Mouse (Mus musculus) small intestine, adult 2 months (tissue): ENCODE results near the gene Lama5. TPM values are rescaled to one million over a fixed set of nuclear protein-coding genes. Genes with fewer than 3 reads are reported as not detected.

Experiments
- H3K27ac ChIP-seq: fragments of 200-500 bp; 2 replicates; pipeline ENCODE4 v1.5.1; 2012; ENCODE audit warnings: low read depth, low read length, control low read depth, inconsistent platforms; ENCODE audit not compliant: insufficient read depth
- H3K27me3 ChIP-seq: fragments of 200-500 bp; 2 replicates; pipeline ENCODE4 v1.6.1; 2012; ENCODE audit warnings: mild to moderate bottlenecking, moderate library complexity, low read length, inconsistent platforms; ENCODE audit not compliant: control insufficient read depth, insufficient read depth
- H3K36me3 ChIP-seq: fragments of 200-500 bp; 2 replicates; pipeline ENCODE4 v1.6.1; 2012; ENCODE audit warnings: mild to moderate bottlenecking, low read length, control low read depth, inconsistent platforms; ENCODE audit not compliant: control insufficient read depth, insufficient read depth
- H3K4me1 ChIP-seq: fragments of 200-500 bp; 2 replicates; pipeline ENCODE4 v1.6.1; 2012; ENCODE audit warnings: low read length, inconsistent platforms, mixed read lengths; ENCODE audit not compliant: control insufficient read depth, insufficient read depth, insufficient read length
- H3K4me3 ChIP-seq: fragments of 200-500 bp; 2 replicates; pipeline ENCODE4 v1.5.1; 2012; ENCODE audit warnings: low read depth, mild to moderate bottlenecking, control low read depth, inconsistent platforms, low read length, moderate library complexity
- CTCF ChIP-seq: fragments of 200-500 bp; IDR thresholded peaks from 2 replicates; pipeline ENCODE4 v1.5.1; 2012; ENCODE audit warnings: low read depth, mild to moderate bottlenecking, control low read depth, inconsistent platforms, low read length, moderate library complexity, mixed read lengths; ENCODE audit not compliant: insufficient replicate concordance, insufficient read length; ENCODE audit errors: extremely low read depth
- POLR2A ChIP-seq: fragments of 200-500 bp; IDR thresholded peaks from 2 replicates; pipeline ENCODE4 v1.6.1; 2012; ENCODE audit warnings: low read depth, mild to moderate bottlenecking, control low read depth, inconsistent platforms, low read length, moderate library complexity
- WGBS: fragments of 180-500 bp; shearing (Covaris S2); methylation state at CpG from one replicate; pipeline ENCODE4 v1.1.7; 2018; 5-methylcytosine and 5-hydroxymethylcytosine counted together
- polyA plus RNA-seq: library from polyadenylated mRNA; depleted of rRNA; stranded (reverse); fragments of >200 nt; gene quantifications from 2 replicates; pipeline ENCODE4 v1.2.3, GENCODE M21; 2012

The Lama5 gene
- polyA plus RNA-seq, 1 experiment = 41.7 TPM

DNA sequence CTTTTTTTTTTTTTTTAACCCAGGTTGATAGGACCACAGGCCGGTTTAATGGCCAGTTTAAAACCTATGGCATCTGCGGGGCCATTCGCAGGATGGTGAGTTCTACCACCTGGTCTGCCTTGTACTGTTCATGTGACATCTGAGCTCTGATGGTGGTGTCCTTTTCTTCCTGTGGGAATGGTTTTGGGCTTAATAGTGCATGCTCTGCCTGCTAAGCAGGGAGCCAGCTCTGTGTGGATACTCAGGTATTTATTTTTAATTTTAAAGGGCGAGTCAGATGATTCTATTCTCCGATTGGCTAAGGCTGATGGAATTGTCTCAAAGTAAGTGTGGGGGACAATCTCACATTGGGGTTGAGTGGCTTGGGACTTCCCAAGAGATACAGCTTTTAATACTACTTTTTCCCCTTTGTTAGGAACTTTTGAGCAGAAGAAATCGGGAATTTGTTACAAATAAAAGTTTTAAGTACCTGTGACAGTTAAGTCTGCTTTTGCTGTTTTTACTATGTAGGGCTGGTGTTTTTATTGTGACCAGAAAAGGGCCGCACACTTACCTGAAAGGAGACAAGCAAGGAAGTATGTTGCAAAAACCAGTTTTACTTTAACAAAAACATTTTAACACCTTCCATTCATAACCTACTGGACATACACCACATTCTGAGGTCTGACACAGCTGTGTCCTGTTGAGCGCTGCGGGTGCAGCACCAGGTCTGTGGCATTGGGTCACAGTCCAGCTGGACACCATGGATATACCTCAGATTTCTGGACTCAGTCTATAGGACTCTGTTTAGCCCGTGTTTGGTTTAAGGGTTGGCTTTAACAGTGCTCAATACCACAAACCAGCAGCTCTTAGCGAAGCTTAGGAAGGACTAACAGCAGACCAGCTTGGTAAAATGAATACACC lies 32.6 kb upstream of the Lama5 start:
- H3K27ac ChIP-seq = 0 out of 2 replicates have a peak overlapping the region, but pooled peaks have one; percentile 29

DNA sequence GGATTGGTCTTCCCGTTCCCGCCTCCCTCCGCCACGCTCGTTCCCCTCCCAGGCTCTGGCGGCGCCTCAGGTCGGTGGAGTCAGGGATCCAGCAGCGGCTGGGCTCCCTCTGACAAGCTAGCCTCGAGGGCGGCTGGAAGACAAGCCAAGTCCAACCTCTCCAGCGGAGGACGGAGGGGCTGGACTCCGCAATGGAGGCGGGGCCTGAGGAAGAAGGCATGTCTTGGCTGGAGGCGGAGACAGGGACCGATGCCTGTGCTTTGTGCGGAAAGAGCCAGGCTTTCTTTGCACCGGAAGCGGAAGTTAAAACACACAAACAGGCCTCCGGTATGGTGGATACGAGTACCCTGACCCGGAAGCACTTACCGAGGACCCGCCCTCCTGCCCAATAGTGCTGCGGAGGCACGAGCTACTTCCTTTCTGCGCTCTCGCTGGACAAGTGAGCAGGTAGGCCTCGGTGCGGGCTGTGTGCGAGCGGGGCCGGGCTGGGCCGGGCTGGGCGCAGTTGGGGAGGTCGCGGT lies 31.4 kb upstream of the Lama5 start, which contains the start of gene Rps21:
Gene Rps21, plus strand, starts transcription at position 377 of the 521 bp plus-strand sequence.
- Histone ChIP-seq H3K27me3 (no peaks in the 10 kb centered on the region), H3K27ac (peak within 1 kb of the TSS; percentile 64), H3K36me3 (peaks cover 24% of the 10 kb centered on the region), H3K4me3 (peak within 1 kb of the TSS; percentile 83), H3K4me1 (peaks cover 4% of the 10 kb centered on the region)
- WGBS = under 1% methylated on average over 38 of the region's 38 CpGs
- peak; percentile 80 for TF ChIP-seq POLR2A
- no peak for TF ChIP-seq CTCF

More for the DNA sequence above, 32.6 kb upstream of the Lama5 start:
- Histone ChIP-seq H3K4me1 (peaks cover 4% of the 10 kb centered on the region), H3K4me3 (peak overlapping the region; percentile 83), H3K36me3 (peaks cover 33% of the 10 kb centered on the region), H3K27me3 (no peaks in the 10 kb centered on the region)
- no peak for TF ChIP-seq CTCF
- TF ChIP-seq POLR2A = no peak
- WGBS = 41% methylated on average over 11 of the region's 11 CpGs

DNA sequence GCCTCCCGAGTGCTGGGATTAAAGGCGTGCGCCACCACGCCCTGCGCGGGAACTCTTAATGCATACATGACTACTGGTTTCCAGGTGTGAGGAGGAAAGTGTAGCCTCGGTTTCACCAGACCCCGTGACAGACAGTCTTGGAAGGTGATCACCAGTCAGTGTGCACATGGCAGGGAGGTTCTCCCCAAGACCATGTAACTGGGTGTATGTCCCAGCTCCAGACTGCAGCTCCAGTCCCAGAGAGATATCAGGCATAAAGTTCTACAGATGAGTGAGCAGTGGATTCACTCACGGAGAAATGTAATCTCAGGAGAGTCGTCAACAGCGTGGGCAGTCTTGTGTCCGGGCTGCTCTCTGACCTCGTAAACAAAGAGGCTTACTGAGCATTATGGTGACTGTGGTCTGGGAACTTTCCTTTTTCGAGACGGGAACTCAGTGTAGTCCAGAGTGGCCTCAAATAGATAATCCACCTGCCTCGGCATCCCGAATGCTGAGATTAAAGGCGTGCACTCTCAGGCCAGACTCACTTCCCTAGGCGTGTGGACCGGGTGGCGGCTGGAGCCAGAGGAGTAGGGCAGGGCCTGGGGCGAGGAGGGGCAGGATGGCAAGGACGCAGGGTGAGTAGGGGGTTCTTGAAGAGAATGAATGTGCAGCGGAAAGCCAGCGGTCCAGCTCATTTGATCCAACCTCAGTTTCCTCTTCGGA lies 30.8 kb upstream of the Lama5 start:
- H3K4me3 ChIP-seq = peak overlapping the region; percentile 64
- H3K27ac ChIP-seq = peak overlapping the region; percentile 64
- H3K4me1 ChIP-seq = peaks cover 4% of the 10 kb centered on the region
- no peaks in the 10 kb centered on the region for H3K27me3 ChIP-seq
- TF ChIP-seq CTCF = no peak
- no peak for TF ChIP-seq POLR2A
- H3K36me3 ChIP-seq = peaks cover 19% of the 10 kb centered on the region
- WGBS = 17% methylated on average over 26 of the region's 26 CpGs

DNA sequence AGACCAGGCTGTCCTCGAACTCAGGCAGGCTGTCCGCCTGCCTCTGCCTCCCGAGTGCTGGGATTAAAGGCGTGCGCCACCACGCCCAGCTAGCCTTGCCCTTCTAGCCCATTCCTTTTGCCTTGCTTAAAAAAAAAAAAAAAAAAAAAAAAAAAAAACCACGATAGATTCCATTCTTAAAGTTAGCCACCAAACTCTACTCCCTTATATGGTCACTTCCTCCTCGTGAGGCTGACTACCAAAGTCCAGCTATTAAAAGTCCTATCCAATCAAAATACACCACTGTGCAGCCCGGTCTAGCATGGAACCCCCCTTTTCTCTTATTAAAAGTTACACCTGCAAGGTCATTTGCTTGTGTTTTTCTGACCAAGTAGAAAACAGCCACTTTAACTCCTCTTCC lies 30.0 kb upstream of the Lama5 start:
- peaks cover 14% of the 10 kb centered on the region for H3K36me3 ChIP-seq
- WGBS = 52% methylated on average over 9 of the region's 9 CpGs
- H3K4me3 ChIP-seq = no peak overlapping the region
- H3K27ac ChIP-seq = 0 out of 2 replicates have a peak overlapping the region, but pooled peaks have one; percentile 64
- H3K27me3 ChIP-seq = no peaks in the 10 kb centered on the region
- TF ChIP-seq CTCF = no peak
- TF ChIP-seq POLR2A = no peak
- H3K4me1 ChIP-seq = peaks cover 4% of the 10 kb centered on the region

DNA sequence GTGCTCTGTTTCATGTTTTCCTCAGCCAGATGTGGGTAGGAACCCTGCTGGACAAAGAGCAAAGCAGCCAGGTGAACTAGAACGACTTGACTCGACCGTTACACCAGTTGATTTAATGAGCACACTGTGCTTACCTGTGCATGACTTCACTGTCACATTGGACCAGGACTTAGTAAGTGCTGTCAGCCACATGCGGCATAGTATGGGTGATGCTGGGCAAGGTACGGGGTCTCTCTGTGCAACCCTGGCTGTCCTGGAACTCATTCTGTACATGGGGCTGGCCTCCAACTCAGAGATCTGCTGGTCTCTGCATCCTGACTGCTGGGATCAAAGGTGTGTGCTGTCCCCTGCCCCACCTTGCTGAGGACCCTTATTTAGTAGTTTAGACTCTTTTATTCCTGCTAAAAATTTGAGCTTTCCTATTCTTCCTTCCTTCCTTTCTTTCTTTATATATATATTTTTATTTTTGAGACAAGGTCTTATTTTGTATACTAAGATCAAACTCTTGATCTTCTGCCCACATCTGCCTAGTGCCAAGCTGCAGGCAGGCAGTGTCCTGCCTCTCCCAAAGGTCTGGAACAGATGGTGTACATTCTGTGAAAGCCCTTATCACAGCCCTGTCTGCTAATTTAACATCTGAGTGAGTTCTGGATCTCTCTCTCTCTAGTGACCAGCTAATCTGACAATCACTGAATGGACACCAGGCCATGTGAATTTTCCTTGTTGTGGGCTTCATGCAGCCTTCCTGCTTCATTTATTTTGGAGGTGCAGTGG lies 29.0 kb upstream of the Lama5 start:
- TF ChIP-seq POLR2A (no peak), CTCF (no peak)
- Histone ChIP-seq H3K36me3 (peaks cover 7% of the 10 kb centered on the region), H3K27ac (no peak overlapping the region), H3K4me1 (peaks cover 5% of the 10 kb centered on the region), H3K27me3 (no peaks in the 10 kb centered on the region), H3K4me3 (no peak overlapping the region)
- 85% methylated on average over 5 of the region's 5 CpGs for WGBS

DNA sequence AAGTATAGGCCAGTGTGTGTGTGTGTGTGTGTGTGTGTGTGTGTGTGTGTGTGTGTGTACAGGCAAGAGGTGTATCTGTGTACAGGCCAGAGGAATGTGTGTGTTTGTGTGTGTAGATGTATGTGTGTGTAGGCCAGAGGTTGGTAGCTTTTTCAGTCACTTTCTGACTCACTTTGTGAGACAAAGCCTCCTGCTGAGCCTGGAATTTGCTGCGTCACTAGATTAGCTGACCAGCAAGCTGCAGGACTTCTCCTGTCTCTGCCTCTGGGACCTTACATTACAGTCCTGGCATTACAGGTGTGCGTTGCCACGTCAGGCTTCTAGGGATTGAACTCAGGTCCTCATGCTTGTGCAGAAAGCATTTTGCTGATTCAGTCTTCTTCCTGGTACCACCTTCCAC lies 26.2 kb upstream of the Lama5 start:
- H3K36me3 ChIP-seq = no peaks in the 10 kb centered on the region
- TF ChIP-seq POLR2A = no peak
- no peak for TF ChIP-seq CTCF
- H3K4me1 ChIP-seq = peaks cover 12% of the 10 kb centered on the region
- WGBS = 75% methylated on average over 3 of the region's 3 CpGs
- H3K27ac ChIP-seq = no peak overlapping the region
- no peak overlapping the region for H3K4me3 ChIP-seq
- H3K27me3 ChIP-seq = no peaks in the 10 kb centered on the region
